Mouse (Mus musculus) liver, postnatal 0 days (tissue): ENCODE data around the gene Stac2. TPM values are rescaled to one million over a fixed set of nuclear protein-coding genes. Genes with fewer than 3 reads are reported as not detected.

ENCODE experiments used
- ATAC-seq: fragments of 200-750 bp; cut with Nextera tagmentation; 2 replicates; pipeline ENCODE4 v1.8.0; 2017; ENCODE audit warnings: mild to moderate bottlenecking, moderate library complexity
- DNase-seq: peaks from one replicate; pipeline ENCODE4 v3.0.0-alpha.2; 2016
- H3K27ac ChIP-seq: fragments of 300-500 bp; sonication (generic); 2 replicates; pipeline ENCODE4 v1.5.1; 2014; ENCODE audit warnings: antibody characterized with exemption, moderate library complexity, mild to moderate bottlenecking, low read depth
- H3K27me3 ChIP-seq: fragments of 300-500 bp; sonication (generic); 2 replicates; pipeline ENCODE4 v1.6.1; 2014; ENCODE audit warnings: low read length, control low read depth, mixed read lengths; ENCODE audit not compliant: insufficient read depth
- H3K36me3 ChIP-seq: fragments of 300-500 bp; sonication (generic); replicated peaks from 2 replicates; pipeline ENCODE4 v1.6.1; 2014; ENCODE audit warnings: mild to moderate bottlenecking, control low read depth, low read length, moderate library complexity, mixed read lengths; ENCODE audit not compliant: insufficient read depth
- H3K4me1 ChIP-seq: fragments of 300-500 bp; sonication (generic); 2 replicates; pipeline ENCODE4 v1.6.1; 2014; ENCODE audit warnings: antibody characterized with exemption, mild to moderate bottlenecking, control low read depth; ENCODE audit not compliant: insufficient read depth
- H3K4me2 ChIP-seq: fragments of 300-500 bp; sonication (generic); 2 replicates; pipeline ENCODE4 v1.6.1; 2014; ENCODE audit warnings: low read depth, mild to moderate bottlenecking, low read length, moderate library complexity, mixed read lengths
- H3K4me3 ChIP-seq: fragments of 300-500 bp; sonication (generic); 2 replicates; pipeline ENCODE4 v1.5.1; 2014; ENCODE audit warnings: low read depth, low read length
- H3K9ac ChIP-seq: fragments of 300-500 bp; sonication (generic); replicated peaks from 2 replicates; pipeline ENCODE4 v1.6.1; 2014; ENCODE audit warnings: mild to moderate bottlenecking, moderate library complexity
- H3K9me3 ChIP-seq: fragments of 300-500 bp; sonication (generic); 2 replicates; pipeline ENCODE4 v1.6.1; 2016; ENCODE audit warnings: mild to moderate bottlenecking, control low read depth, low read length, mixed read lengths
- CTCF ChIP-seq: sonication (generic); IDR thresholded peaks from 2 replicates; pipeline ENCODE4 v1.5.1; 2016; ENCODE audit warnings: antibody characterized with exemption, low read depth
- EP300 ChIP-seq: IDR thresholded peaks from 2 replicates; pipeline ENCODE4 v1.6.1; 2016; ENCODE audit warnings: antibody characterized with exemption, low read depth, mild to moderate bottlenecking
- WGBS: fragments of 180-500 bp; shearing (Covaris S2); extraction: QIAGEN DNeasy Blood & Tissue Kit; methylation state at CpG from one replicate; pipeline ENCODE4 v1.1.7; 2014; ENCODE audit not compliant: insufficient replicate concordance; 5-methylcytosine and 5-hydroxymethylcytosine counted together
- polyA plus RNA-seq: library from polyadenylated mRNA; unstranded; fragments of >200 nt; fragmentation: Nextera tagmentation; extraction: Ambion mirVana; gene quantifications from 2 replicates; pipeline ENCODE4 v1.2.1, GENCODE M21; 2015

Gene Stac2
- polyA plus RNA-seq, 1 experiment from 2014 or later: 0.07 TPM

- TF ChIP-seq EP300 (no peak), CTCF (no peak)
- Histone ChIP-seq H3K27ac (no peak overlapping the region), H3K36me3 (peaks cover 15% of the 10 kb centered on the region), H3K27me3 (peaks cover 15% of the 10 kb centered on the region), H3K9me3 (no peaks in the 10 kb centered on the region), H3K9ac (no peak overlapping the region), H3K4me1 (peaks cover 2% of the 10 kb centered on the region; the same call in 1 of the 2 replicates), H3K4me3 (no peak overlapping the region), H3K4me2 (no peak overlapping the region)
- WGBS: 58% methylated on average over 4 of the region's 4 CpGs
- ATAC-seq: no peak
- no peak for DNase-seq
Observed at GRCm38 (mm10) chr11:98034840-98035239, 18.4 kb downstream of the Stac2 start.

- no peak for TF ChIP-seq CTCF
- no peak for TF ChIP-seq EP300
- no peak overlapping the region for H3K9ac ChIP-seq
- no peak overlapping the region for H3K27ac ChIP-seq
- no peaks in the 10 kb centered on the region for H3K9me3 ChIP-seq
- DNase-seq (no peak), ATAC-seq (no peak)
- H3K4me2 ChIP-seq: no peak overlapping the region
- peaks cover 15% of the 10 kb centered on the region for H3K27me3 ChIP-seq
- peaks cover 22% of the 10 kb centered on the region for H3K36me3 ChIP-seq
- no peak overlapping the region for H3K4me3 ChIP-seq
- H3K4me1 ChIP-seq: peaks cover 2% of the 10 kb centered on the region; the same call in 1 of the 2 replicates
- WGBS: 77% methylated on average over 5 of the region's 5 CpGs
Observed at GRCm38 (mm10) chr11:98034061-98034460, 19.2 kb downstream of the Stac2 start.

GRCm38 (mm10) chr11:98031443-98031770, 21.9 kb downstream of the Stac2 start:
- H3K4me3 ChIP-seq: no peak overlapping the region

GRCm38 (mm10) chr11:98030701-98031442, 22.4 kb downstream of the Stac2 start:
- Histone ChIP-seq H3K4me3 (no peak overlapping the region), H3K9me3 (no peaks in the 10 kb centered on the region), H3K9ac (no peak overlapping the region), H3K4me2 (no peak overlapping the region), H3K36me3 (peaks cover 33% of the 10 kb centered on the region), H3K27ac (no peak overlapping the region), H3K27me3 (peaks cover 5% of the 10 kb centered on the region; the same call in 1 of the 2 replicates), H3K4me1 (peaks cover 4% of the 10 kb centered on the region)
- TF ChIP-seq EP300 (no peak), CTCF (peak; percentile 32)
- 68% methylated on average over 5 of the region's 5 CpGs for whole genome bisulfite sequencing
- no peak for ATAC-seq
- DNase-seq: no peak

More at GRCm38 (mm10) chr11:98031443-98031770, 21.9 kb downstream of the Stac2 start:
- H3K36me3 ChIP-seq: peaks cover 33% of the 10 kb centered on the region
- no peak for ATAC-seq
- H3K27me3 ChIP-seq: peaks cover 11% of the 10 kb centered on the region
- H3K27ac ChIP-seq: no peak overlapping the region
- WGBS: 9% methylated on average over 5 of the region's 5 CpGs
- peak; percentile 89 for TF ChIP-seq CTCF
- TF ChIP-seq EP300: no peak
- peaks cover 2% of the 10 kb centered on the region; the same call in 1 of the 2 replicates for H3K4me1 ChIP-seq
- no peak overlapping the region for H3K4me2 ChIP-seq
- peak; percentile 84 for DNase-seq
- no peaks in the 10 kb centered on the region for H3K9me3 ChIP-seq
- H3K9ac ChIP-seq: no peak overlapping the region

GRCm38 (mm10) chr11:98027785-98028184, 25.5 kb downstream of the Stac2 start:
- no peak for ATAC-seq
- WGBS: 12% methylated on average over 7 of the region's 7 CpGs
- H3K27ac ChIP-seq: no peak overlapping the region

GRCm38 (mm10) chr11:98027297-98027688, 26.0 kb downstream of the Stac2 start:
- H3K9ac ChIP-seq: peak overlapping the region; percentile 90
- H3K27ac ChIP-seq: peak overlapping the region; percentile 84
- peak overlapping the region; percentile 83 for H3K4me3 ChIP-seq
- H3K9me3 ChIP-seq: no peaks in the 10 kb centered on the region
- ATAC-seq (peak; percentile 7; the same call in 1 of the 2 replicates), DNase-seq (no peak)
- no peaks in the 10 kb centered on the region for H3K27me3 ChIP-seq
- peaks cover 8% of the 10 kb centered on the region for H3K4me1 ChIP-seq
- peak overlapping the region; percentile 93 for H3K4me2 ChIP-seq
- peaks cover 33% of the 10 kb centered on the region for H3K36me3 ChIP-seq
- 0% methylated on average over 18 of the region's 18 CpGs for WGBS
- TF ChIP-seq CTCF: no peak
- TF ChIP-seq EP300: no peak

More at GRCm38 (mm10) chr11:98027785-98028184, 25.5 kb downstream of the Stac2 start:
- TF ChIP-seq CTCF (no peak), EP300 (no peak)
- peak overlapping the region; percentile 90 for H3K9ac ChIP-seq
- peaks cover 33% of the 10 kb centered on the region for H3K36me3 ChIP-seq
- DNase-seq: no peak
- H3K9me3 ChIP-seq: no peaks in the 10 kb centered on the region
- H3K4me1 ChIP-seq: peaks cover 7% of the 10 kb centered on the region
- H3K4me2 ChIP-seq: peak overlapping the region; percentile 93
- H3K4me3 ChIP-seq: peak overlapping the region; percentile 83
- H3K27me3 ChIP-seq: no peaks in the 10 kb centered on the region
